Mouse (Mus musculus) left cerebral cortex, adult 2 months (tissue): ENCODE measurements around the gene Epb41l1. TPM values are rescaled to one million over a fixed set of nuclear protein-coding genes. Genes with fewer than 3 reads are reported as not detected.

Source experiments
- DNase-seq, 2 experiments: peaks; one replicate each; pipeline ENCODE4 v3.0.0; 2021 to 2022; ENCODE audit warnings: low spot score in 2 of 2, mixed read lengths in 1 of 2; ENCODE audit errors: extremely low spot score in 1 of 2
- H3K27ac ChIP-seq: fragments of 200-600 bp; 2 replicates; pipeline ENCODE4 v1.8.1; 2022
- H3K4me3 ChIP-seq: fragments of 200-600 bp; 2 replicates; pipeline ENCODE4 v1.8.1; 2022
- CTCF ChIP-seq: fragments of 200-600 bp; IDR thresholded peaks from 2 replicates; pipeline ENCODE4 v1.8.1; 2022; ENCODE audit warnings: antibody characterized with exemption, mild to moderate bottlenecking, moderate library complexity
- intact Hi-C: fragments of 180-260 bp; cut with DNase I; formaldehyde crosslinking; loops from one replicate; pipeline ENCODE4 v1.15.1; 2025
- total RNA-seq, 2 experiments: library from RNA; stranded (reverse); gene quantifications; 2 replicates each; pipeline ENCODE4 v1.2.3; 2021

Epb41l1 gene
- total RNA-seq, 2 experiments from 2014 or later = 376 to 385 TPM

- no peak for DNase-seq
- Histone ChIP-seq H3K27ac (no peak overlapping the region), H3K4me3 (no peak overlapping the region)
- TF ChIP-seq CTCF = no peak
- intact Hi-C loops = no loop called here
Measured at GRCm38 (mm10) chr2:156524078-156524477, 103.4 kb downstream of the Epb41l1 start.

DNA sequence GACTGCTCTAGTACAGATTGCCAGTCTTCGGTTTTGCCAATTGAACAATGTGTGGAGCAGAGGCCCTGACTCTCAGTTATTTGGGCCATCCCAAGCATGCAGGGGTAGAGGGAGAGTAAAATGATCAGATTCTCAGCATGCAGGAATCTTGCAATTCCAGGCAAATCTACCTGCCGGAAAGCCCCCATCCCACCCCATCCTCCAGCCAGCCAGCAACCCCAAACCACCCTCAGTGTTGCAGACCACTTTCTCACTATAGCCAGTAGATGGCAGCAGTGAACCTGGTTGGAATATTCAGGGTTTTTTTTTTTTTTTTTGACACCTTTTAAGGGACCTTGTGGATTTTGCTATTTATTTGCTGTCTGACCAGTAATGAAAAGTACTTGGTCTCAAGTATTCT is 109.0 kb downstream of the Epb41l1 start:
- H3K4me3 ChIP-seq = no peak overlapping the region
- intact Hi-C loops = loop anchor here (2.0 to 5.0 kb wide), 2 partner anchors 175 to 233 kb away; no protein-coding TSS in a partner anchor
- no peak for DNase-seq
- H3K27ac ChIP-seq = no peak overlapping the region
- TF ChIP-seq CTCF = peak; percentile 81

DNA sequence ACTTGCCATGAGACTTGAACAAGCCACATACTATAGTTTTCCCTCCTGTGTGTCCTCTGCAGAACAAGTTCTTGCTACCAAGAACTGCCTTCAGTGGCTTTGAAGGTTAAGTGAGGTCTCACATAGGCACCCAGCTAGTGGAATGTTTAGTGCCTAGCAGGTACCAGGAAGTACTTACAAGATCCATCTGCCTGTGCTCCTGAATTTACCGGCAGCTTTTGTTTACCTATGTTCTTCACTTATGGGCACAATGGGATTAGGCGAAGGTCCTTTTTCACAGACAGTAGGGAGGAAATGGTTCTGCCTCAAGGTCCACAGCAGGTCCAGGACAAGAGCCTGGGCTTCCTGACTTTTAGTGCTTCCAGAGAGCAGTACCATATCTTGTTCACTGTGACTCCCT is 112.5 kb downstream of the Epb41l1 start:
- DNase-seq = no peak
- no peak overlapping the region for H3K27ac ChIP-seq
- intact Hi-C loops = no loop called here
- TF ChIP-seq CTCF = no peak
- H3K4me3 ChIP-seq = no peak overlapping the region

GRCm38 (mm10) chr2:156538817-156539555 is 118.3 kb downstream of the Epb41l1 start:
- H3K4me3 ChIP-seq = no peak overlapping the region
- intact Hi-C loops = no loop called here
- H3K27ac ChIP-seq = no peak overlapping the region
- no peak for TF ChIP-seq CTCF
- no peak for DNase-seq

GRCm38 (mm10) chr2:156540991-156541390 is 120.3 kb downstream of the Epb41l1 start:
- intact Hi-C loops = loop anchor here (10.0 kb wide), 1 partner anchor 324 kb away; the partner anchor contains the start of gene Rab5if
- no peak overlapping the region for H3K27ac ChIP-seq
- no peak overlapping the region for H3K4me3 ChIP-seq
- no peak for DNase-seq
- TF ChIP-seq CTCF = no peak

GRCm38 (mm10) chr2:156542410-156542809 is 121.7 kb downstream of the Epb41l1 start:
- Histone ChIP-seq H3K4me3 (no peak overlapping the region), H3K27ac (peak overlapping the region; percentile 42; the same call in 1 of the 2 replicates)
- DNase-seq = no peak
- intact Hi-C loops = loop anchor here (10.0 kb wide), 1 partner anchor 322 kb away; the partner anchor contains the start of gene Rab5if
- no peak for TF ChIP-seq CTCF

DNA sequence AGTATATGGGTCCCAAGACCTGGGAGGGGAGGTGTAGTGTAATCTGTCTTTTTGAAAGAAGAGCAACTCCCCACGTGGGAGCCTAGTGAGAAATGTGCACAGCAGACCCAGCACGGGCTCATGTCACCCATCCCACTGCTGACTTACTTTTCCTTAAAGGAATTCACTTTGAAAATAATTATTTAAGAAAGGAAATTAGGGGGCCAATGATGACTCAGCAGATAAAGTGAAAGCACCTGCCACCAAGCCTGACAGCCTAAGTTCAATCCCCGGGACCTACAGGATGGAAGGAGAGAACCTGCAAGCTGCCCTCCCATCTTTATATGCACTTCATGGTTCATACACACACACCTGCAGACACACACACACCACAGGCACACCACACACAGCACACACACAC is 123.1 kb downstream of the Epb41l1 start:
- no peak overlapping the region for H3K27ac ChIP-seq
- no peak for TF ChIP-seq CTCF
- no peak for DNase-seq
- H3K4me3 ChIP-seq = no peak overlapping the region
- intact Hi-C loops = loop anchor here (10.0 kb wide), 1 partner anchor 321 kb away; the partner anchor contains the start of gene Rab5if

DNA sequence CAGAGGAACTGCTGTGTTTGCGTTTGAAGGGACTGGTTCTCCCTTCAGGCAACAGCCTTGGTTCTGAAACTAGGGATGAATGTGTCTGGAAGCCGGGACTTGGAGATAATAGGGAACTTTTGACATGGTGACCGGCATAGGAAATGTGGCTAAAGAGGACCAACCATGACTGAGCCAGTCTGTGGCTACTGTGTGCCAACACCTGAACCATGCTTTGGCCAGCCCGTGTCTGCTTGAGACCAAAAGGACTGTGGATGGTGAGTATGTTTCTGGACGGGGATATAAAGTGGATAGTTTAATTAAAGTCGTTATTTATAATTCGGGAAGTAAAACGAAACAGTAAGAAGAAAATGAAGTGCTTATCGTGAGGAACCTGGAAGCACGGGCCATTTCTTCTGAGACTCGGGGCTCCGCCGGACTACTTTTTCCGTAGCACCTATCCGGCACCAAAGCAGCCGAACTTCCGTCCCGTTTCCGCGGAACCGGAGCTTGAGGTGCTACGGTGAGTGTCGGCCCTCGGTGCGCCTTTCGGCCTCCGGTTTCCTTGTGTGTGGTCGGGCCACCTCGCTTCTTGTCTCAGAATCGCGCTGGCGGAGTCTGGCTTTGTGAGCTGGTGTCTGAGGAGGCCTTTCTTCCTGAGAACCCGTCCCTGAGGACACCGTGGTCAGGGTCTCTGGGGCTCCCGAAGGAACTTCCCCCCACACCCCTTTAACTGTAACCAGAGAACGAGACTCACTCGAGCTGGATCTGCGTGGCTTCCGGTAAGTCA is 126.6 kb downstream of the Epb41l1 start, which contains the start of gene Aar2:
Gene Aar2 (plus strand): TSS at position 462 of the 769 bp plus-strand sequence.
- DNase-seq = peak; percentile 79 to 84
- intact Hi-C loops = loop anchor here (5.0 to 10.0 kb wide), 2 partner anchors 160 to 317 kb away; partner anchors contain the start of gene Rab5if
- Histone ChIP-seq H3K4me3 (peak within 1 kb of the TSS; percentile 66), H3K27ac (peak within 1 kb of the TSS; percentile 83)
- TF ChIP-seq CTCF = no peak

DNA sequence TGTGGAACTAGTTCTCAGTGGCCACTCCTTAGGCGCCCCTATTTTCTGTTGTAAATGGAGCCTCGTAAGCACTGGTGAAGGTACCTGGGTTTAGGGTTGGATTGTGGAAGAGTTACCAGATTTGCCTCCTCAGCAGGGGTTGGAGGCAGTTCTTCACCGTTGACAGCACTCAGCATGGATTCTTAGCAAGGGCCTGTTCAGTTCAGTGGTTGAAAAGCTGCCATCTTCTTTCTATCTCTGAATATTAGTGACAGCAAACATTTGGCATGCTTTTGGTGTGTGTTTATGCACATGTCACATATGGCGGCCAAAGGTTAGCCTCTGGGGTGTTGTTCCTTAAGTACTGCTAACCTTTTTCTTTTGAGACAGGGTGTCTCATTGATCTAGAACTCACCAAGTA is 131.7 kb downstream of the Epb41l1 start:
- TF ChIP-seq CTCF = no peak
- intact Hi-C loops = no loop called here

DNA sequence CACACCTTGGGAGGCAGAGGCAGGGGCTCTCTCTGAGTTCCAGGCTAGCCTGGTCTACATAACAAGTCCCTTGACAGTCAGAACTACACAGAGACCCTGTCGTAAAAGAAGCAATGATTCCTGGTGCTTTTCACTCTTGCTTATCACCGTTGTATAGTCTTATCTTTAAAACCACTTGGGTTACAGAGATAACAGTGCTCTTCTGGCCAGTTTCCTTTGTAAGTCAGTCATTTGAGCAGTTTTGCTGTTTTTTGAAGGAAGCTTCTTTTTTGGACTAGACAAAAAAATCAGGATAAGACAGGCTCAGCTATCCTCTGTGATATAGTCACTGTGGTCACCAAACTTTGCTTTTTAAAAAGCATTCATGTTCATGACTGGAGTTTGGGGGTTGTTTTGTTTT is 141.1 kb downstream of the Epb41l1 start:
- intact Hi-C loops = no loop called here
- TF ChIP-seq CTCF = no peak
- DNase-seq = no peak
- Histone ChIP-seq H3K4me3 (no peak overlapping the region), H3K27ac (no peak overlapping the region)

More for the DNA sequence above, 131.7 kb downstream of the Epb41l1 start:
- DNase-seq = no peak
- H3K27ac ChIP-seq = no peak overlapping the region
- no peak overlapping the region for H3K4me3 ChIP-seq

DNA sequence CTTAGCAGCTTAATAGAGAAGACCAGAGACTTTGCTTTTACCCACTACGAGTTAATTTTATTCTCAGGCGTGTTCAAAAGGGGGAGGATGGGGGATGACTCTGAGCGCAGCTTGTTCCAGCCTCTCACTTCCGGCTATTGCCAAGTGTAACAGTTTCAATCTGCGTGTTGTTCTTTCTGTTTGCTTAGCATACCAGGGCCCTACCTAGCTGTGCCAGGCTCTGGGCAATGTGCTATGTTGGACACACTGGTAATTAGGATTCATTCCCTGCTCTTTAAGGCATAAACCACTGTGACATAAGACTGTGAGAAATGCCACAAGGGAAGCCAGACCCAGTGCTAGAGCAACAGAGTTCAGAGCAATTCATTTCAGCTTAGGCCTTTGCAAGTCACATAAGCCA is 142.8 kb downstream of the Epb41l1 start:
- DNase-seq = peak in 1 of 2 experiments; percentile 41
- intact Hi-C loops = no loop called here
- H3K27ac ChIP-seq = peak overlapping the region; percentile 68
- H3K4me3 ChIP-seq = no peak overlapping the region
- TF ChIP-seq CTCF = no peak

DNA sequence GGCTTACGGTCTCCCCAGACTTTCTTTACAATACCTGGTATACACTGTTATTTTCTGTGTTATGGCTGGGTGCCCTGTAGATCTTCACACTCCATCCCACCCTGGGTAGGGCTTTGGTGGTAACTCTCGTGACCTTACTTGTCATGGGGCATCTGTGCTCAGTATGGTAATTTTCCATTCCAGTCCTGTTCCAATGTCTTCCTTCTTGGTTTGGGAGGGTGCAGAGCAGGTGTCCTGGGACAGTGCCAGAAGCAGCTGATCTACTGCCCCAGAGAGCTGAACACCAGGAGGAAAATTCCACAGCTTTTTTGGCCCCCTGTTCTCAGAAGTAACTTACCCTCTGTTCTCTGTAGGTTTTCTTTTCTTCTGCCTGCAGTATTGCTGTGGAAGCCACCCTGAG is 145.8 kb downstream of the Epb41l1 start:
- DNase-seq = no peak
- no peak for TF ChIP-seq CTCF
- intact Hi-C loops = no loop called here
- Histone ChIP-seq H3K27ac (peak overlapping the region; percentile 40; the same call in 1 of the 2 replicates), H3K4me3 (no peak overlapping the region)
